Mouse (Mus musculus) left cerebral cortex, adult 8-10 months (tissue): ENCODE results near the gene Numbl. TPM values are rescaled to one million over a fixed set of nuclear protein-coding genes. Genes with fewer than 3 reads are reported as not detected.

Source experiments
- DNase-seq, 2 experiments: peaks; one replicate each; pipeline ENCODE4 v3.0.0; 2022; ENCODE audit warnings: low spot score in 2 of 2
- total RNA-seq, 4 experiments: library from RNA; stranded (reverse); gene quantifications; 2 replicates each; pipeline ENCODE4 v1.2.4; 2022

The Numbl gene
- total RNA-seq, 4 experiments from 2014 or later: 89.4 to 99.0 (median 95.1) TPM

- DNase-seq: no peak
These were observed 6.3 kb upstream of the Numbl start for GRCm38 (mm10) chr7:27251946-27252345.

- no peak for DNase-seq
These were observed 2.5 kb upstream of the Numbl start for GRCm38 (mm10) chr7:27255721-27256120.

- DNase-seq: peak; percentile 64 to 83
These were observed 984 bp upstream of the Numbl start for GRCm38 (mm10) chr7:27257046-27257851.

- no peak for DNase-seq
These were observed 405 bp upstream of the Numbl start for GRCm38 (mm10) chr7:27257852-27258204.

GRCm38 (mm10) chr7:27259271-27259721 lies 1.1 kb downstream of the Numbl start:
- peak in 1 of 2 experiments; percentile 48 for DNase-seq

DNA sequence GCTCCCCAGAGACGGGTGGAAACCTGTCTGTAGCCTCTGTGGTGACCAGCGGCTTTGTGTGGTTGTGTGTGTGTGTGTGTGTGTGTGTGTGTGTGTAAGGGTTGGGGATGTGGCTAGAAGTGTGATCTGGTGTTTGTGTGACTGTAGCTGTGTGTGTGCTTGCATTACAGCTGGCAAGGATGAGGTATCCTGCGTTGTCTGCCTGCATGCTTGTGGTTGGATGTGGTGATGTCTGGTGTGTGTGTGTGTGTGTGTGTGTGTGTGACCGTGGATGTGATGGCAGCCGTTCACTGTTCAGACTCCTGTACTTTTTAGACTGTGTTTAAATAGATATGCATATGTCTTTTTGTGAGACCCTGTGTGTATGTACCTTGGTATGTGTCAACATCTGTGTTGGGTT lies 1.5 kb downstream of the Numbl start:
- DNase-seq: peak in 1 of 2 experiments; percentile 41

- DNase-seq: peak in 1 of 2 experiments; percentile 57
These were observed 2.6 kb downstream of the Numbl start for GRCm38 (mm10) chr7:27260856-27261255.

DNA sequence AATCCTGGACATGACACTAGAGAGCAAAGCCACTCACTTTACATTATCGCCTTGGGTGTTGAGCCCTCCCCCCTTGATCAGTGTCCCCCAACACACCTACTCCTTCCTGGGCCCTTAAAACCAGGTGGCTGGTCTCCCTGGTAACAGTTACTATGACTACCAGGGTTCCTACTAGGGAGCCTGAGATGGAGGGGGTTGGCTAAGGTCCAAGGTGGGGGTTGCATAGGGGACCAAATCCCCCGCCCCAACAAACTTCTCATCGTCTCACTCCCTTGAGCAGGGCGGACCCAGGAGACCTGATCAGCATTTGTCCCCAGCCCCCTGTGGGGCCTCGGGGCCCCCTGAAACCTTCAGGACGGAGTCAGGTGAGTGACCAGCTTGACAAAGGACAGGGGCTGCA lies 3.7 kb downstream of the Numbl start:
- no peak for DNase-seq

DNA sequence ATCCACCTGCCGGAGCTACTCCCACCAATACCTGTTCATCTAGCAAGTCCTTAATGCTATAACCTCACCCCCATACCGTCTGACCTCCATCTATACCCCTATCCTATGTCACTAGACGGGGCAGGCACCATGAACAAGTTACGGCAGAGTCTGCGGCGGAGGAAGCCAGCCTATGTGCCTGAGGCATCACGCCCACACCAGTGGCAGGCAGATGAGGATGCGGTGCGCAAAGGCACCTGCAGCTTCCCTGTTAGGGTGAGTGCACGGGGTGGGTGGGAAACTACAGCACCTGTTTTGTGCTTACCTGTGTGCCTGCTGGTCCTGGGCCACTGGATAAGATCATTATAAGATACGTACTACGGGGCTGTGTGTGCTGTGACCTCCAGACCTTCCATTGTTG lies 6.5 kb downstream of the Numbl start:
- DNase-seq: peak in 1 of 2 experiments; percentile 50

DNA sequence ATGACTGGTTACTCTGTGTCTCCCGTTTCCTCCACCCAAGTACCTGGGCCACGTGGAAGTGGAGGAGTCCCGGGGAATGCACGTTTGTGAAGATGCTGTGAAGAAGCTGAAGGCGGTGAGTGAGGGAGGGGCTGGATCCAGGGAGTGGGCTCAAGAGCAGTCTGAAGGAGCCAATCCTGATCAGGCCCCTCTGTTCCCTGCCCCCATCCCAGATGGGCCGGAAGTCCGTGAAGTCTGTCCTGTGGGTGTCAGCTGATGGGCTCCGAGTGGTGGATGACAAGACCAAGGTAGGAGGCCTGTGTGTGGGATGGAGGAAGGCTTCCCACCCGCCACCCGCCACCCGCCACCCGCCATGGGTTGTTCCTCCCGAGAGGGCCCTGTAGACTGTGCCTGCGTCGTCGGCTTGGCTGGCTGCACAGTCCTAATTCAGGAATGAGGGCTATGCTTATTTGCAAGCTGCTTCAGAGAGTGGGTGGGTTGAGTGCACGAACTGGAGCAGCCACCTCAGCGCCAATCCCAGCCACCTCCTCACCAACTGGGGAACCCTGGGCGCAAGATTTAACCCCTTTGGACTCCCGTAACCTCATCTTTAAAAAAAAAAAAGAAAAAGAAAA lies 8.4 kb downstream of the Numbl start:
- DNase-seq: peak; percentile 65 to 93

DNA sequence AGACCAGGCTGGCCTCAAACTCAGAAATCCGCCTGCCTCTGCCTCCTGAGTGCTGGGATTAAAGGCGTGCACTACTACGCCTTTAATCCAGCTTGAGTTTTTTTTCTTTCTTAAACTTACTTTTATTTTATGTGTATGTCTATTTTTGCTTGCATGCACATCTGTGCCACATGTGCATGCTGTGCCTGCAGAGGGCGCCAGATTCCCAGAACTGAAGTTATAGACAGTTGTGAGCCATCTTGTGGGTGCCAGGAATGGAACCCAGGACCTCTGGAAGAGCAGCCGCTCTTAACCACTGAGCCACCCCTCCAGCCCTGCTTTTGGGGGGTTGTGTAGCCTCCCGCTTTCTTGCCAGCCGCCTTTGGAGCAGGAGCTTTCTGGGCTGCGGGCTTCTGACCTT lies 13.2 kb downstream of the Numbl start:
- DNase-seq: no peak

GRCm38 (mm10) chr7:27273739-27274351 lies 15.6 kb downstream of the Numbl start:
- DNase-seq: no peak

DNA sequence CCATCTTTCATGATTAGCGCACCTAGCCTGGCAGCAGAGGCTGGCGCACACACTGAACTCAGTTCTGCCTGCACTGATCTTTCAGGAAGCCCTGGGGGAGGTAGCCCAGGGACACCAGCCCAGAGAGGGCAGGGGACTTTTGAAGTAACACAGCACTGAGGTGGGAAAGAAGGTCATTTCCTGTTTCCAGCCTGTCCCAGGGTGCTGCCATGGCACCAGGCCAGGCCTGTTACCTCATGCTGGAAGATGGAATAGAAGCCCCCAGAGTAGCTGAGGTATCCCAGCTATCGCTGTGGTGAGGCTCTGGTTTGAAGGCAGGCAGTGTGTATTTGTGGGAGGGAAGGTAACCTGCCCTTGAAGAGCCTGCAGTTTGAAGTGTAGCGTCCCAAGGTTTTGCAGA lies 16.7 kb downstream of the Numbl start:
- DNase-seq: no peak

- no peak for DNase-seq
These were observed 17.8 kb downstream of the Numbl start for GRCm38 (mm10) chr7:27276021-27276420.

GRCm38 (mm10) chr7:27277191-27277590 lies 19.0 kb downstream of the Numbl start:
- DNase-seq: no peak

GRCm38 (mm10) chr7:27281717-27282116 lies 23.5 kb downstream of the Numbl start:
- no peak for DNase-seq

DNA sequence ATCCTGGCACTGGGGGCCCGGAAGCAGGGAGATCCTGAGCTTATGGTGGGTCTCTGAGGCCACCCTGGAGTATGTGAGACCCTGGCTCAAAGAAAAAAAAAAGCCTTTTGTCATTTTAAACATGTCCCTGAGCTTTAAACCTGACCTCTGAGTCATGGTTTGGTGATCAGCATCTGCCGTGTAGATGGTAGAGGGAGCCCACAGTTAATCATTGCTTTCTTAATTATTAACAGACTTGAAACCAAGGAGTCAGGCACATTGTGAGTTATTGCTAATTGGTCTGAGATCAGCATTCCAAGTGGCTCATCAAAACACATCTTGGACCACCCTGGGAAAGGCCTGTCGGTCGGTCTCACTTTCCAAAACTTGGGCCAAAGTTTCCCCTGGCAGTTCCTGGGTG lies 24.0 kb downstream of the Numbl start:
- DNase-seq: no peak

DNA sequence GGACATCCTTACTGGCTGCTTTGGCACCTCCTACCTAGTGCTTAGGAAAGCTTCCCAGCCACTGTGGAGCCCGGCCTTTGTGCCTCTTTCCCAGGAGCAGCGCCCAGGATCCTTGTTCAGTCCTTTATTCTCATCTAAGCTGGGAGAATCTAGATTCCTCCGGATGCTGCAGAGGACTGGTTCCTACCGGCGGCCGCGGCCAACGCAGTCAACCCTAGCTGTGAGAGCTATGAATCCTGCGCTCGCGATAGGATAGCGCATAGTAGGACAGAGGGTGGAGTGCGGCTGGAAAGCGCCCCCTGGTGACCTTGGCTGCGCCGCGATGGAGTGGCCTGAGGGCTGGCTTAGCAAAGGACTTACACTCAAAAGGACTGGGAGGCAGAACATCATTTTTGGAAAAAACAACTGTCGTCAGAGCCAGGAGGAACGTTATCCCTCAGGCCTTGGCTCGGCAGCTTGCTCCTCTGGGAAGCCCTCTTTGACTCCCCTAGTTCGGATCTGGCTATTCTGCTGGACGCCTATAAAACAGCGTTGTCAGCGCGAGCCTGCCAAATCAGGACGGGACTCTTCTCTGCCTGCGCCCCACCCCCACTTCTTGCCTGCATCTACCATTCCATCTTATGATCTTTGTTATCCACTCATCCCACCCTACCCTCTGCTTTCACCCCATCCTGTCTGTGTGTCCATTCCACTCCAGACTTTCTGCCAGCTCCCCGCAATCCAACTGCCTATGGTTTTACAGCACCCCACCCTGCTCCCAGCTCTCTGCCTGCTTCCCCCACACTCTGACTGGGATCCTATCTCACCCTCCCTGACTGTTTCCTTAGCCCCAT lies 26.8 kb downstream of the Numbl start:
- DNase-seq: no peak

DNA sequence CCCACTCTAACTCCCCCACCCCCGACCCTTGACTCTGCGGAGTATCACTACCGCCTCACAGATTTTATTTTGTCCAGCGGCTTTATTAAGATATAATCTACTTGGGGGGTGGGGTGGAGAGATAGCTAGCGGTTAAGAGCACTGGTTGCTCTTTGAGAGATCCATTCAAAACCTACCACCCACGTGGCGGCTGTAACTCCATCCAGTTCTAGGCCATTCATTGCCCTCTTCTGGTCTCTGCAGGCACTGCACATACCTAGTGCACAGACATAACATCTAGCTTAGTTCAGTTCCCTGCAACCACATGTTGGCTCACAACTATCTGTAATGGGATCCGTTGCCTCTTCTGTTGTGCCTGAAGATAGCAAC lies 27.4 kb downstream of the Numbl start:
- no peak for DNase-seq

- DNase-seq: no peak
These were observed 30.5 kb downstream of the Numbl start for GRCm38 (mm10) chr7:27288732-27289131.

DNA sequence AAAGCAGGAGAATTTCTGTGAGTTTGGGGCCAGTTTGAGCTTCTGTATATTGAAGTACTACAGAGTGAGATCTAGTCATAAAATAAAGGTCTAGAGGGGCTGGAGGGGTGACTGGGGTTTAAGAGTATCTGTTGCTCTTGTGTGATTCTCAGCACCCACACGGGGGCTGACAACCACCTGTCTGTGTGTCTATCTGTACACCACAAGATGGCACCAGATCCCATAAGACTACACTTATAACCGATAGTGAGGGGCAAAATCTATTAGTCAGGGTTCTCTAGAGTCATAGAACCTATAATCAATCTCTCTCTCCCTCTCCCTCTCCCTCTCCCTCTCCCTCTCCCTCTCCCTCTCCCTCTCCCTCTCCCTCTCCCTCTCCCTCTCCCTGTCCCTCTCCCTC lies 32.3 kb downstream of the Numbl start:
- DNase-seq: no peak
